Mouse (Mus musculus) adrenal gland, postnatal 14 days (tissue): Measurements from ENCODE around the gene Shank1. TPM values are rescaled to one million over a fixed set of nuclear protein-coding genes. Genes with fewer than 3 reads are reported as not detected.

ENCODE experiments used
- DNase-seq: peaks from one replicate; pipeline ENCODE4 v3.0.0; 2021; ENCODE audit warnings: mixed read lengths
- total RNA-seq: library from RNA; stranded (reverse); gene quantifications from 2 replicates; pipeline ENCODE4 v1.2.3, GENCODE M21; 2021

Shank1 gene
- total RNA-seq, 1 experiment from 2014 or later: 7.6 TPM

- DNase-seq: no peak
Measured at GRCm38 (mm10) chr7:44341119-44341518, 31.1 kb downstream of the Shank1 start.

- DNase-seq: no peak
Measured at GRCm38 (mm10) chr7:44341714-44342113, 31.7 kb downstream of the Shank1 start.

- DNase-seq: peak; percentile 74
Measured at GRCm38 (mm10) chr7:44343459-44344015, 33.5 kb downstream of the Shank1 start.

GRCm38 (mm10) chr7:44344622-44345021 lies 34.6 kb downstream of the Shank1 start:
- DNase-seq: no peak

GRCm38 (mm10) chr7:44349043-44349442 lies 39.0 kb downstream of the Shank1 start:
- peak; percentile 20 for DNase-seq

GRCm38 (mm10) chr7:44350957-44351711 lies 41.1 kb downstream of the Shank1 start:
- DNase-seq: peak; percentile 88

GRCm38 (mm10) chr7:44351881-44352749 lies 42.1 kb downstream of the Shank1 start:
- no peak for DNase-seq

GRCm38 (mm10) chr7:44352750-44353600 lies 42.9 kb downstream of the Shank1 start:
- peak; percentile 49 for DNase-seq

GRCm38 (mm10) chr7:44353601-44354340 lies 43.7 kb downstream of the Shank1 start:
- DNase-seq: peak; percentile 64

- no peak for DNase-seq
Measured at GRCm38 (mm10) chr7:44355411-44355810, 45.4 kb downstream of the Shank1 start.

GRCm38 (mm10) chr7:44356590-44357481 lies 46.8 kb downstream of the Shank1 start:
- DNase-seq: no peak

- no peak for DNase-seq
Measured at GRCm38 (mm10) chr7:44357531-44357930, 47.5 kb downstream of the Shank1 start.

- DNase-seq: no peak
Measured at GRCm38 (mm10) chr7:44358012-44358411, 48.0 kb downstream of the Shank1 start.

- no peak for DNase-seq
Measured at GRCm38 (mm10) chr7:44358886-44359654, 49.0 kb downstream of the Shank1 start.

GRCm38 (mm10) chr7:44359908-44360672 lies 50.0 kb downstream of the Shank1 start:
- DNase-seq: peak; percentile 96

GRCm38 (mm10) chr7:44360792-44361301 lies 50.8 kb downstream of the Shank1 start:
- no peak for DNase-seq

- DNase-seq: no peak
Measured at GRCm38 (mm10) chr7:44372678-44373077, 62.6 kb downstream of the Shank1 start.

GRCm38 (mm10) chr7:44373460-44373859 lies 63.4 kb downstream of the Shank1 start:
- DNase-seq: no peak
